Mouse (Mus musculus): ENCODE data around the gene Gm49384. TPM values are rescaled to one million over a fixed set of nuclear protein-coding genes. Genes with fewer than 3 reads are reported as not detected.

Gm49384 gene
- total RNA-seq, 2 experiments from 2014 or later, result 2.2 to 2.8 TPM

Small RNA genes within 50 kb of the gene (microRNA-seq; reads per million reads assigned to microRNA genes)
- gene Gm47287 (not detected), gene Gm47295 (1.0 reads per million)

Other genes with a start within 250 kb of the Gm49384 start
- 1,000 to 10,000 TPM; 1,009 to 1,161 TPM for gene Rps29, start 45.1 kb downstream of the Gm49384 start, total RNA-seq (2021)
- gene Lrr1, start 35.5 kb downstream of the Gm49384 start, total RNA-seq (2021), result not detected
- gene Rpl36al, start 20.2 kb downstream of the Gm49384 start, total RNA-seq (2021), result 100 to 1,000 TPM; 165 to 192 TPM
- 10 to 100 TPM; 27.3 to 30.7 TPM for gene Mgat2, start 20.1 kb downstream of the Gm49384 start, total RNA-seq (2021)
- 1 to 10 TPM; 2.1 to 5.6 TPM for gene Gm49383, start 7.2 kb downstream of the Gm49384 start, total RNA-seq (2021)
- gene Dnaaf2, start 5.8 kb downstream of the Gm49384 start, total RNA-seq (2021), result 1 to 10 TPM; 1.8 to 1.9 TPM
- gene Pole2, start 23.9 kb upstream of the Gm49384 start, total RNA-seq (2021), result under 1 TPM in 1 of 2 experiments, not detected in 1; 0.79 TPM
- 10 to 100 TPM; 19.0 to 22.5 TPM for gene Klhdc1, start 36.9 kb upstream of the Gm49384 start, total RNA-seq (2021)
- 100 to 1,000 TPM; 128 to 146 TPM for gene Klhdc2, start 92.4 kb upstream of the Gm49384 start, total RNA-seq (2021)
- 10 to 100 TPM; 35.9 to 53.2 TPM for gene Nemf, start 152.9 kb upstream of the Gm49384 start, total RNA-seq (2021)
- gene Arf6, start 167.9 kb upstream of the Gm49384 start, total RNA-seq (2021), result 10 to 100 TPM; 49.9 to 61.4 TPM
- gene Gm9887, start 168.2 kb upstream of the Gm49384 start, total RNA-seq (2021), result 1 to 10 TPM in 1 of 2 experiments, under 1 TPM in 1; 0.93 to 1.7 TPM